Mouse (Mus musculus) ES-E14 (cell line): ENCODE results near the gene Aunip.
A peak's percentile ranks its signal among the peaks of the same experiment; 100 is the strongest.

Experiments used
- MAFK ChIP-seq: IDR thresholded peaks from 2 replicates; pipeline ENCODE4 v1.6.1; 2014; ENCODE audit warnings: mild to moderate bottlenecking, low read depth, low read length, inconsistent platforms; ENCODE audit not compliant: insufficient read depth
- ZC3H11A ChIP-seq: IDR thresholded peaks from 2 replicates; pipeline ENCODE4 v1.6.1; 2012; ENCODE audit warnings: low read depth, mild to moderate bottlenecking, inconsistent platforms, low read length, borderline replicate concordance

GRCm38 (mm10) chr4:134480864-134481263 is 29.9 kb upstream of the Aunip start:
- TF ChIP-seq MAFK (no peak), ZC3H11A (0 out of 2 replicates have a peak, but pooled peaks have one; percentile 37)
